Mouse (Mus musculus) embryo, embryonic 11 days (tissue): ENCODE measurements around the gene Nr4a3.
A peak's percentile ranks its signal among the peaks of the same experiment; 100 is the strongest.

ENCODE experiments used
- DNase-seq: peaks from one replicate; pipeline ENCODE4 v3.0.0-alpha.2; 2015

Nr4a3 gene

GRCm38 (mm10) chr4:48044491-48045211, at the start of gene Nr4a3:
Gene Nr4a3 (plus strand): TSS chr4:48045153.
- DNase-seq, result peak; percentile 90

GRCm38 (mm10) chr4:48002969-48003368, 42.0 kb upstream of the Nr4a3 start:
- no peak for DNase-seq

GRCm38 (mm10) chr4:48003456-48003855, 41.5 kb upstream of the Nr4a3 start:
- no peak for DNase-seq

- no peak for DNase-seq
Measured at GRCm38 (mm10) chr4:48006355-48006754, 38.6 kb upstream of the Nr4a3 start.

GRCm38 (mm10) chr4:48012209-48012608, 32.7 kb upstream of the Nr4a3 start:
- no peak for DNase-seq

- no peak for DNase-seq
Measured at GRCm38 (mm10) chr4:48022966-48023365, 22.0 kb upstream of the Nr4a3 start.

GRCm38 (mm10) chr4:48029652-48030051, 15.3 kb upstream of the Nr4a3 start:
- DNase-seq, result peak; percentile 37

GRCm38 (mm10) chr4:48034287-48034686, 10.7 kb upstream of the Nr4a3 start:
- DNase-seq, result no peak

- no peak for DNase-seq
Measured at GRCm38 (mm10) chr4:48037646-48038045, 7.3 kb upstream of the Nr4a3 start.

GRCm38 (mm10) chr4:48038847-48039246, 6.1 kb upstream of the Nr4a3 start:
- DNase-seq, result no peak

GRCm38 (mm10) chr4:48039736-48040135, 5.2 kb upstream of the Nr4a3 start:
- no peak for DNase-seq

GRCm38 (mm10) chr4:48042466-48042785, 2.5 kb upstream of the Nr4a3 start:
- DNase-seq, result no peak

- peak; percentile 97 for DNase-seq
Measured at GRCm38 (mm10) chr4:48042786-48043701, 1.9 kb upstream of the Nr4a3 start.

- peak; percentile 57 for DNase-seq
Measured at GRCm38 (mm10) chr4:48044141-48044490, 837 bp upstream of the Nr4a3 start.

- DNase-seq, result peak; percentile 67
Measured at GRCm38 (mm10) chr4:48045281-48045720, 348 bp downstream of the Nr4a3 start.

- DNase-seq, result peak; percentile 79
Measured at GRCm38 (mm10) chr4:48045721-48046460, 938 bp downstream of the Nr4a3 start.

- peak; percentile 54 for DNase-seq
Measured at GRCm38 (mm10) chr4:48046461-48046901, 1.5 kb downstream of the Nr4a3 start.

GRCm38 (mm10) chr4:48047136-48047765, 2.3 kb downstream of the Nr4a3 start:
- DNase-seq, result peak; percentile 68

- peak; percentile 79 for DNase-seq
Measured at GRCm38 (mm10) chr4:48047766-48048371, 2.9 kb downstream of the Nr4a3 start.

GRCm38 (mm10) chr4:48048456-48049315, 3.7 kb downstream of the Nr4a3 start:
- peak; percentile 48 for DNase-seq

GRCm38 (mm10) chr4:48050020-48050419, 5.1 kb downstream of the Nr4a3 start:
- no peak for DNase-seq
